Mouse (Mus musculus) heart, adult 2 months (tissue): ENCODE results near the gene Pkhd1. TPM values are rescaled to one million over a fixed set of nuclear protein-coding genes. Genes with fewer than 3 reads are reported as not detected.

Experiments used
- DNase-seq, 2 experiments: peaks; one replicate each; pipeline ENCODE4 v3.0.0; 2021
- H3K27ac ChIP-seq: fragments of 200-600 bp; 2 replicates; pipeline ENCODE4 v1.8.1; 2022
- H3K27me3 ChIP-seq: fragments of 200-500 bp; 2 replicates; pipeline ENCODE4 v1.6.1; 2012; ENCODE audit warnings: mild to moderate bottlenecking, low read length, inconsistent platforms, mixed read lengths; ENCODE audit not compliant: control insufficient read depth, insufficient read depth
- H3K36me3 ChIP-seq: fragments of 200-500 bp; 2 replicates; pipeline ENCODE4 v1.6.1; 2012; ENCODE audit warnings: low read length, inconsistent platforms; ENCODE audit not compliant: control insufficient read depth, insufficient read depth
- H3K4me1 ChIP-seq: fragments of 200-500 bp; 2 replicates; pipeline ENCODE4 v1.6.1; 2011; ENCODE audit warnings: low read length; ENCODE audit not compliant: control insufficient read depth, insufficient read depth
- H3K4me3 ChIP-seq: fragments of 200-600 bp; 2 replicates; pipeline ENCODE4 v1.8.1; 2022
- H3K79me2 ChIP-seq: fragments of 200-500 bp; replicated peaks from 2 replicates; pipeline ENCODE4 v1.6.1; 2012; ENCODE audit warnings: mild to moderate bottlenecking, inconsistent platforms, low read length, moderate library complexity, mixed read lengths; ENCODE audit not compliant: control insufficient read depth, insufficient read depth
- H3K9ac ChIP-seq: fragments of 200-500 bp; 2 replicates; pipeline ENCODE4 v1.6.1; 2012; ENCODE audit warnings: low read depth, mild to moderate bottlenecking, control low read depth, inconsistent platforms, low read length, mixed read lengths
- CTCF ChIP-seq: fragments of 200-600 bp; IDR thresholded peaks from 2 replicates; pipeline ENCODE4 v1.8.1; 2022; ENCODE audit warnings: antibody characterized with exemption, mild to moderate bottlenecking, moderate library complexity
- EP300 ChIP-seq: fragments of 200-500 bp; IDR thresholded peaks from 2 replicates; pipeline ENCODE4 v1.6.1; 2011; ENCODE audit warnings: low read depth, low read length, control low read depth; ENCODE audit not compliant: insufficient read depth
- POLR2A ChIP-seq: fragments of 200-500 bp; IDR thresholded peaks from 2 replicates; pipeline ENCODE4 v1.6.1; 2011; ENCODE audit warnings: mild to moderate bottlenecking, low read depth, low read length, control low read depth; ENCODE audit not compliant: insufficient read depth
- WGBS: fragments of 180-500 bp; shearing (Covaris S2); methylation state at CpG from one replicate; pipeline ENCODE4 v1.1.7; 2018; 5-methylcytosine and 5-hydroxymethylcytosine counted together
- intact Hi-C: fragments of 180-260 bp; cut with DNase I; formaldehyde crosslinking; loops from one replicate; pipeline ENCODE4 v1.15.1; 2025
- polyA plus RNA-seq: library from polyadenylated mRNA; depleted of rRNA; stranded (reverse); fragments of >200 nt; gene quantifications from 2 replicates; pipeline ENCODE4 v1.2.3, GENCODE M21; 2012
- total RNA-seq, 2 experiments: library from RNA; stranded (reverse); gene quantifications; 2 replicates each; pipeline ENCODE4 v1.2.3; 2021

The Pkhd1 gene
- total and polyA plus RNA-seq, 3 experiments = not detected

DNA sequence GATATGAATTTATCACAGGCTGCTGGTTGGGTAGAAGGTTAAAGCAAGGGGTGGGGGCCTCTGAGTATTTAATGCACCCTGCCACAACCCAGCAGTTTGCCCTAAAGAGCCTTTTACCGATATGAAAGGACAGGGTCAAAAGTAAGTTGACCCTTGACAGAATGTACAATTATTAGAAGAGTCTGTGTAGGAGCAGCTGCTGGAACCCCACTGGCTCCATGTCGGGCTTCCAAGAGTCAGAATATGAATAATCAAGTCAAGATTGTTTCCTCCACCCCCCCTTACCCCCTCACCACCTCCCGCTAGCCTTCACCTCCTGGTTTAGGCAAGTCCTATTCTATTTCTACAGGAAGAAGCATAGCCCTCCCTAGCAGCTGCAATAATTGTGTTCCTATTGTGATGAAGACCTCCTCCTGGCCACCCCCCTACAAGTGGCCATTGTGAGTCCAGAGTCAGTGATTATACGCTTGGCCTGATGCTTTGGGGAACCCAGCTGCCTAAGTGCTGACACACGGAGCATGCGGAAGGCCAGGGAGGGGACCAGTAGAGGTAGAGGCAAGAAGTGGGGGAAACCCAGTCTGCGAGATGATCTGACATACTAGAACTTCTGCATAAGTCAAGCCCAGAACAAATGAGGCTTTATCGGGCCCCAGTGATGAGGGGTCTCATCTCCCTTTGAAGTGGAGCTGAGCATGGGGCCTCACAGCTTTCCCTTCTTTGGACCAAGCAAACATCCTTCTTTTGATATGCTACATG is 315.5 kb downstream of the Pkhd1 start:
- no peaks in the 10 kb centered on the region for H3K79me2 ChIP-seq
- no peaks in the 10 kb centered on the region for H3K36me3 ChIP-seq
- no peaks in the 10 kb centered on the region for H3K27me3 ChIP-seq
- 76% methylated on average over 8 of the region's 8 CpGs for WGBS
- no peak overlapping the region for H3K9ac ChIP-seq
- H3K4me3 ChIP-seq = no peak overlapping the region
- no peaks in the 10 kb centered on the region for H3K4me1 ChIP-seq
- intact Hi-C loops = no loop called here
- no peak overlapping the region for H3K27ac ChIP-seq
- no peak for DNase-seq
- TF ChIP-seq EP300 (no peak), CTCF (no peak), POLR2A (no peak)

DNA sequence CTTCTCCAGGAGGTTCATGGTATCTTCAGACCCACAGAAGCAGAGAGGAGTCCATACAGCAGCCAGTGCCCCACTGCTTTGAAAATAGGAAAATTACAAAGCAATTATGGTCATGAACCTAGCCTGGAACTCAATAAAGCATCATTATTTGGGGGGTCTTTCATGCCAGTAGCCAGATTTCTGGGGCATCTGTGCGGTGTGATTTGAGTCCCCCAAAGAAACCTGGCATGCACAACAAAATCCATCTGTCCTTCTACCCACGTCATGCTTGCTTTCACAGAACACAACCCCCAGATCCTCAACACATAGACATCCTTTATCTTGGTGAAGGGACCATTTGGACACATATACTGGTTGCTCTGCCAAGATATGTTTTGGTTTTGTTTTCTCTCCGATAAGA is 316.2 kb downstream of the Pkhd1 start:
- no peak for DNase-seq
- TF ChIP-seq CTCF = no peak
- no peak for TF ChIP-seq EP300
- TF ChIP-seq POLR2A = no peak
- Histone ChIP-seq H3K27me3 (no peaks in the 10 kb centered on the region), H3K79me2 (no peaks in the 10 kb centered on the region), H3K4me1 (no peaks in the 10 kb centered on the region), H3K27ac (no peak overlapping the region), H3K4me3 (no peak overlapping the region), H3K9ac (no peak overlapping the region), H3K36me3 (no peaks in the 10 kb centered on the region)
- WGBS = 67% methylated on average over 3 of the region's 3 CpGs
- intact Hi-C loops = no loop called here

DNA sequence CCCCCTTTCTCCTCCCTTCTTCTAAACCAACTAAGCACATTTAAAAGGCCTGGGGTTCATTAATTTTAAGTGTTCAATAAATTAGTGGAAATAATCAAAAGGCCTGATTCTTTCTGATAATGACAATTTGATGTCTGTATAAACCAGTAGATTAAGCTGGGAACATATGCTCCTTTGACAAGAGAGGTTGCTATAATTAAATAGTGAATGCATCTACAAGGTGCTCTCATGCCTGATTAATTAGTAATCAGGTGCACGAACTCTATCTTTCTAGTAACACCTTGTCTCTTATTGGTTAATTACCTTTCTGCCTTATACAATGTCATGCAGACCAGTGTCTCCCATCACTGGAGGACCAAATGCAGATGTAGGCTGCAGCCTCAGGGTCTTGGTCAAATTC is 329.2 kb downstream of the Pkhd1 start:
- Histone ChIP-seq H3K4me1 (no peaks in the 10 kb centered on the region), H3K27ac (no peak overlapping the region), H3K79me2 (no peaks in the 10 kb centered on the region), H3K9ac (no peak overlapping the region), H3K4me3 (no peak overlapping the region), H3K36me3 (no peaks in the 10 kb centered on the region), H3K27me3 (no peaks in the 10 kb centered on the region)
- no peak for DNase-seq
- no peak for TF ChIP-seq CTCF
- no peak for TF ChIP-seq EP300
- no peak for TF ChIP-seq POLR2A
- intact Hi-C loops = no loop called here
- WGBS = 70% methylated on average over 1 of the region's 1 CpGs

DNA sequence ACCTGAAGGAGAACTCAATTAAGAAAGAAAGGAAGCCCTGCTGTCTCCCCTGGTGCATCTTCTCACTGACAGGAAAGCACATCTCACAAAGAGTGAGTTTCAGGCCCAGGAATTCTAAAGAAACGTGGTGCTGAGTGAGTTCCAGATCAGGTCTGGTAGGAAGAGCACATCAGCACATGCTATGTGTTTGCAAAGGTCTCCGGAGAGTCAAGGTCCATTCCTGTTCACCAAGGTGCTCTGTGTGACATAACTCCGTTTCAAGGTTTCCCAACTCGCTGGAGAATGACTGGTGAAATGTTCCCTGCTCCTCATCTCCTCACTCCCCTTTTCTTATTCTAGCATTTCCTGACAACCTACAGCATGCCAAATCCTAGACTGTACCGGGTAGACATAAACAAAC is 357.5 kb downstream of the Pkhd1 start:
- 54% methylated on average over 5 of the region's 5 CpGs for WGBS
- H3K27ac ChIP-seq = no peak overlapping the region
- H3K9ac ChIP-seq = no peak overlapping the region
- H3K27me3 ChIP-seq = no peaks in the 10 kb centered on the region
- intact Hi-C loops = no loop called here
- TF ChIP-seq EP300 (no peak), POLR2A (no peak), CTCF (no peak)
- no peak for DNase-seq
- H3K79me2 ChIP-seq = no peaks in the 10 kb centered on the region
- no peaks in the 10 kb centered on the region for H3K4me1 ChIP-seq
- no peaks in the 10 kb centered on the region for H3K36me3 ChIP-seq
- no peak overlapping the region for H3K4me3 ChIP-seq

DNA sequence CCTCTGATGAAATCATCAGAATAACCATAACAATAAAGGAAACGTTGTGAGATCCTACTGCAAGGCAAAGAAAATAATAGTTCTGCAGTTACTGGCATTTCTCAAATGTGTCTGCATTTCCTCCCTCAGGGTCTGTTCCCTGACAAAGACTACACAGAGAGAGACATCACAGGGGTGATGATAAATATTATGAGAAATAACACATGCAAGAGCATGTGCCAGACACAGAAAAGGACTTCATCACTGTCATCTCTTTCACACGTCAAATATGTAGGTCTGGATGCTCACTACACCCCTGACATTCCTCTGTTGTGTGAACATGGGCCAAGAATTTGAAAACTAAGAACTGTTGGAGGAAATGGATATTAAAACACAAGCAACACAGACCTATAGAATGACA is 369.7 kb downstream of the Pkhd1 start:
- DNase-seq = no peak
- Histone ChIP-seq H3K4me1 (no peaks in the 10 kb centered on the region), H3K27me3 (no peaks in the 10 kb centered on the region), H3K36me3 (no peaks in the 10 kb centered on the region), H3K79me2 (no peaks in the 10 kb centered on the region), H3K4me3 (no peak overlapping the region), H3K27ac (no peak overlapping the region), H3K9ac (no peak overlapping the region)
- intact Hi-C loops = no loop called here
- TF ChIP-seq EP300 (no peak), CTCF (no peak), POLR2A (no peak)
- 27% methylated on average over 2 of the region's 2 CpGs for WGBS

DNA sequence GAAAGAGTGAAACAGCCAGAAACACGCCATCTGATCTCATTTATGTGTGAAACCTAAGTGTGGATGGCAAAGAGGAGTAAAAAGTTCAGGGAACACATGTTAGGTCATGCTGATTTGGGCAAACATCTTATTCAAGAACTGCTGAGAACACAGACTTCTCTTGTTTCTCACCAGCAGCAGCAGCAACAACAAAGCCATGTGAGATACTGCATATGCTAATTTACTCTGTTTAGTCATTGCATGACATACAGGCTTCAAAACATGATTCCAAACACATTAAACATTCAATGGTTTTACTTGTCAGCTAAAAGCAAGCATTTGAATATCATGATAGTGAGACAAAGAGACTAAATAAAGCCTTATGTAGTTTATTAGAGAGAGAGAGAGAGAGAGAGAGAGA is 401.2 kb downstream of the Pkhd1 start:
- Histone ChIP-seq H3K9ac (no peak overlapping the region), H3K4me3 (no peak overlapping the region), H3K27ac (no peak overlapping the region), H3K27me3 (no peaks in the 10 kb centered on the region), H3K36me3 (no peaks in the 10 kb centered on the region), H3K4me1 (no peaks in the 10 kb centered on the region), H3K79me2 (no peaks in the 10 kb centered on the region)
- intact Hi-C loops = no loop called here
- DNase-seq = no peak
- TF ChIP-seq CTCF (no peak), POLR2A (no peak), EP300 (no peak)
- 50% methylated on average over 1 of the region's 1 CpGs for WGBS
